19 mouse cellular contexts compared by ENCODE assay signal in the genomic region with DNA sequence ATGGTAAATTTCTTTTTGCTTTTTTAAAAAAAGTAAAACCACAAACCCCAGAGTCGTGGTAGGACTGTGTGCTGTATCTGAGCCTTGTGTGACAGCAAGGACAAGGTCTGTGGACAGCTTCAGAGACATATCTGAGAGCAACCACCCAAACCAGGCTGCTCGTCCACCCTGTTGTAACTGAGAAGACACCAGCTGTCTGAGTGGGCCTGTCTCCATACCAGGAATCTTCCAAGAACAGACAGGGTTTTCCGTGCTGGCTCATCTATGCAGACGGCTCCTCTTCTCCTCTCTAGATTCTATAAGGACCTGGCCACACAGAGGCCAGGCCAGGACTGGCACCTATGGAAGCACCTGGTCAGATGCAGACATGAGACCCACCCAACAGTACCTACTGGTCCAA. TPM values are rescaled to one million over a fixed set of nuclear protein-coding genes. Genes with fewer than 3 reads are reported as not detected.
"Had no signal": no experiment of that assay in that cellular context is flagged by ENCODE, and none has a peak within 500 bp of the region (broad histone marks: within the 10 kb centered on the region; RNA-seq: fewer than 3 reads in every experiment).

No protein-coding gene starts in this region.

- H3K9ac ChIP-seq: lung, embryonic 14.5 days; midbrain, embryonic 13.5 days; neural tube, embryonic 13.5 days; neural tube, embryonic 15.5 days had no signal

- H3K9me3 ChIP-seq: midbrain, embryonic 13.5 days; neural tube, embryonic 13.5 days; neural tube, embryonic 15.5 days had no signal

- DNase-seq: lung, adult 18-20 months; lung, embryonic 14.5 days; lung, postnatal 10 days; lung, postnatal 4 days; retina, postnatal 1 day; right cerebral cortex, adult 18-20 months; right cerebral cortex, postnatal 25 days; right cerebral cortex, postnatal 4 days; spleen, adult 18-20 months; thymus, adult 18-20 months; thymus, postnatal 14 days; thymus, postnatal 36 days had no signal

- H3K36me3 ChIP-seq: midbrain, embryonic 13.5 days; neural tube, embryonic 13.5 days; neural tube, embryonic 15.5 days had no signal

- H3K4me2 ChIP-seq: lung, embryonic 14.5 days; midbrain, embryonic 11.5 days; midbrain, embryonic 13.5 days; neural tube, embryonic 13.5 days; neural tube, embryonic 15.5 days had no signal

- H3K27me3 ChIP-seq: midbrain, embryonic 13.5 days; neural tube, embryonic 13.5 days; neural tube, embryonic 15.5 days had no signal

- H3K4me3 ChIP-seq: midbrain, embryonic 13.5 days; myocyte; neural tube, embryonic 13.5 days; neural tube, embryonic 15.5 days had no signal

- H3K27ac ChIP-seq: midbrain, embryonic 13.5 days; neural tube, embryonic 13.5 days; neural tube, embryonic 15.5 days had no signal

- ATAC-seq: midbrain, embryonic 13.5 days; midbrain, embryonic 16.5 days had no signal

RNA-seq across cellular contexts. Expression of gene Grm4, which starts 27.8 kb away (rescaled TPM):
- polyA plus RNA-seq: liver, embryonic 16.5 days; myocyte had no signal
